Mouse (Mus musculus) granulocyte monocyte progenitor cell, adult 5-6 weeks (primary cell): ENCODE results near the gene Srsf6. TPM values are rescaled to one million over a fixed set of nuclear protein-coding genes. Genes with fewer than 3 reads are reported as not detected.

ENCODE experiments used
- ATAC-seq: replicated peaks from 2 replicates; pipeline ENCODE4 v1.8.0; 2016; ENCODE audit warnings: mild to moderate bottlenecking, moderate TSS enrichment, inconsistent platforms; ENCODE audit not compliant: poor library complexity, severe bottlenecking
- total RNA-seq, 2 experiments: library from RNA; stranded (forward) in 1 of 2; stranded (reverse) in 1 of 2; fragments of 200-712, 200-1000 nt in 1 of 2; fragments of >200 nt in 1 of 2; fragmentation: Nextera tagmentation in 1 of 2; gene quantifications; 2 replicates each; pipeline ENCODE4 v1.2.3; 2014 to 2017

Srsf6 gene
- total RNA-seq, 2 experiments from 2014 or later = 224 to 240 TPM

GRCm38 (mm10) chr2:162931674-162932650, 634 bp downstream of the Srsf6 start:
- ATAC-seq = peak; percentile 41

- ATAC-seq = no peak
Measured at GRCm38 (mm10) chr2:162932706-162933105, 1.4 kb downstream of the Srsf6 start.

- ATAC-seq = no peak
Measured at GRCm38 (mm10) chr2:162934421-162934820, 3.1 kb downstream of the Srsf6 start.

GRCm38 (mm10) chr2:162935700-162936099, 4.4 kb downstream of the Srsf6 start:
- ATAC-seq = no peak

GRCm38 (mm10) chr2:162939562-162939961, 8.2 kb downstream of the Srsf6 start:
- peak; percentile 50 for ATAC-seq

- ATAC-seq = peak; percentile 17
Measured at GRCm38 (mm10) chr2:162943148-162943846, 12.0 kb downstream of the Srsf6 start, which contains the start of gene L3mbtl1. Gene L3mbtl1, plus strand, starts transcription at chr2:162943472.

GRCm38 (mm10) chr2:162943931-162944330, 12.6 kb downstream of the Srsf6 start:
- peak; percentile 20; the same call in 1 of the 2 replicates for ATAC-seq

GRCm38 (mm10) chr2:162946964-162947363, 15.6 kb downstream of the Srsf6 start:
- no peak for ATAC-seq

GRCm38 (mm10) chr2:162947736-162948135, 16.4 kb downstream of the Srsf6 start:
- no peak for ATAC-seq

- ATAC-seq = no peak
Measured at GRCm38 (mm10) chr2:162948221-162948620, 16.9 kb downstream of the Srsf6 start.

- no peak for ATAC-seq
Measured at GRCm38 (mm10) chr2:162950776-162951175, 19.4 kb downstream of the Srsf6 start.

- ATAC-seq = 0 out of 2 replicates have a peak, but pooled peaks have one; percentile 33
Measured at GRCm38 (mm10) chr2:162956843-162957242, 25.5 kb downstream of the Srsf6 start.

GRCm38 (mm10) chr2:162961321-162961720, 30.0 kb downstream of the Srsf6 start:
- no peak for ATAC-seq

GRCm38 (mm10) chr2:162966734-162967133, 35.4 kb downstream of the Srsf6 start:
- ATAC-seq = peak; percentile 41; the same call in 1 of the 2 replicates

- peak; percentile 72 for ATAC-seq
Measured at GRCm38 (mm10) chr2:162968357-162968756, 37.0 kb downstream of the Srsf6 start.

GRCm38 (mm10) chr2:162969101-162969500, 37.8 kb downstream of the Srsf6 start:
- no peak for ATAC-seq

- no peak for ATAC-seq
Measured at GRCm38 (mm10) chr2:162970896-162971295, 39.6 kb downstream of the Srsf6 start.

- ATAC-seq = peak; percentile 49
Measured at GRCm38 (mm10) chr2:162972752-162973151, 41.4 kb downstream of the Srsf6 start.

- no peak for ATAC-seq
Measured at GRCm38 (mm10) chr2:162973206-162973605, 41.9 kb downstream of the Srsf6 start.

GRCm38 (mm10) chr2:162973637-162974036, 42.3 kb downstream of the Srsf6 start:
- ATAC-seq = no peak
